Mouse (Mus musculus): ENCODE measurements at regions not wholly inside any gene's neighbourhood (a gene's known extent, or its start where the extent isn't known, plus 50 kb on each side); places are given as distances from the start of the nearest gene placed in this dataset.
"Not testable (repeated sequence)": the region's sequence is repeated elsewhere in the genome, so short reads cannot be mapped to it uniquely, and the experiment has no call there.

- DNase-seq: peak in 1 of 2 experiments; percentile 2
Measured at GRCm38 (mm10) chr5:101496924-101497697, 167.7 kb downstream of the Nkx6-1 start.

GRCm38 (mm10) chr5:101496161-101496560, 168.6 kb downstream of the Nkx6-1 start:
- no peak for DNase-seq

GRCm38 (mm10) chr5:101445792-101446191, 219.0 kb downstream of the Nkx6-1 start:
- DNase-seq: no peak

- DNase-seq: no peak
Measured at GRCm38 (mm10) chr5:101441782-101442181, 223.0 kb downstream of the Nkx6-1 start.

- no peak for DNase-seq
Measured at GRCm38 (mm10) chr5:101437666-101438299, 227.0 kb downstream of the Nkx6-1 start.

GRCm38 (mm10) chr5:101426067-101426771, 238.6 kb downstream of the Nkx6-1 start:
- DNase-seq: no peak

GRCm38 (mm10) chr5:101384316-101384715, 280.5 kb downstream of the Nkx6-1 start:
- no peak for DNase-seq

- DNase-seq: no peak
Measured at GRCm38 (mm10) chr5:101381361-101381760, 283.4 kb downstream of the Nkx6-1 start.

- DNase-seq: no peak
Measured at GRCm38 (mm10) chr5:101376657-101377056, 288.1 kb downstream of the Nkx6-1 start.

- no peak for DNase-seq
Measured at GRCm38 (mm10) chr5:101374129-101374528, 290.7 kb downstream of the Nkx6-1 start.

GRCm38 (mm10) chr5:101372204-101372603, 292.6 kb downstream of the Nkx6-1 start:
- DNase-seq: no peak

- peak; percentile 32 to 38 for DNase-seq
Measured at GRCm38 (mm10) chr5:101365364-101365763, 299.4 kb downstream of the Nkx6-1 start.

- DNase-seq: no peak
Measured at GRCm38 (mm10) chr5:101359986-101360385, 304.8 kb downstream of the Nkx6-1 start.

- DNase-seq: no peak
Measured at GRCm38 (mm10) chr5:101345406-101345805, 319.4 kb downstream of the Nkx6-1 start.

- DNase-seq: not testable (repeated sequence)
Measured at GRCm38 (mm10) chr5:101336361-101336760, 328.4 kb downstream of the Nkx6-1 start.

- DNase-seq: no peak
Measured at GRCm38 (mm10) chr5:101331825-101332224, 333.0 kb downstream of the Nkx6-1 start.

- DNase-seq: no peak
Measured at GRCm38 (mm10) chr5:101326122-101326521, 338.7 kb downstream of the Nkx6-1 start.

- DNase-seq: no peak
Measured at GRCm38 (mm10) chr5:101323041-101323950, 341.5 kb downstream of the Nkx6-1 start.

- no peak for DNase-seq
Measured at GRCm38 (mm10) chr5:101299986-101300385, 364.8 kb downstream of the Nkx6-1 start.

- DNase-seq: no peak
Measured at GRCm38 (mm10) chr5:101298411-101298810, 366.4 kb downstream of the Nkx6-1 start.

- DNase-seq: no peak
Measured at GRCm38 (mm10) chr5:101297511-101298102, 367.2 kb downstream of the Nkx6-1 start.

GRCm38 (mm10) chr5:101295941-101296340, 368.9 kb downstream of the Nkx6-1 start:
- no peak for DNase-seq
